Mouse (Mus musculus) ES-E14 (cell line): ENCODE results near the gene Saxo1. TPM values are rescaled to one million over a fixed set of nuclear protein-coding genes. Genes with fewer than 3 reads are reported as not detected.

ENCODE experiments used
- DNase-seq: peaks from one replicate; pipeline ENCODE4 v3.0.0-alpha.2; 2013; ENCODE audit warnings: low read depth, low spot score
- H3K27ac ChIP-seq: 2 replicates; pipeline ENCODE4 v1.5.1; 2012; ENCODE audit warnings: low read depth, mild to moderate bottlenecking, low read length, moderate library complexity, mixed read lengths; ENCODE audit not compliant: poor library complexity, insufficient read depth, severe bottlenecking
- H3K36me3 ChIP-seq: 2 replicates; pipeline ENCODE4 v1.6.1; 2012; ENCODE audit warnings: mild to moderate bottlenecking, low read length, moderate library complexity, mixed read lengths; ENCODE audit not compliant: control insufficient read depth, poor library complexity, insufficient read depth, severe bottlenecking
- H3K4me1 ChIP-seq, 2 experiments: fragments of 150-350 bp in 1 of 2; sonication (generic) in 1 of 2; 2 replicates each; pipeline ENCODE4 v1.6.1; 2012; ENCODE audit warnings: low read length in 2 of 2, mild to moderate bottlenecking in 1 of 2, mixed read lengths in 1 of 2; ENCODE audit not compliant: control insufficient read depth in 2 of 2, insufficient read depth in 2 of 2, poor library complexity in 1 of 2
- H3K4me3 ChIP-seq, 2 experiments: fragments of 150-350 bp in 1 of 2; sonication (generic) in 1 of 2; 2 replicates each; pipeline ENCODE4 v1.5.1; 2012; ENCODE audit warnings: low read length in 2 of 2, low read depth in 1 of 2, mild to moderate bottlenecking in 1 of 2, mixed read lengths in 1 of 2; ENCODE audit not compliant: insufficient read depth in 1 of 2, poor library complexity in 1 of 2, severe bottlenecking in 1 of 2
- H3K9ac ChIP-seq: 2 replicates; pipeline ENCODE4 v1.6.1; 2012; ENCODE audit warnings: low read depth, mild to moderate bottlenecking, low read length, mixed read lengths; ENCODE audit not compliant: poor library complexity, insufficient read depth, severe bottlenecking
- H3K9me3 ChIP-seq: fragments of 150-350 bp; sonication (generic); 2 replicates; pipeline ENCODE4 v1.6.1; 2012; ENCODE audit warnings: low read depth, mild to moderate bottlenecking, low read length; ENCODE audit not compliant: control insufficient read depth, insufficient read depth
- CHD2 ChIP-seq: IDR thresholded peaks from 2 replicates; pipeline ENCODE4 v1.6.1; 2014; ENCODE audit warnings: mild to moderate bottlenecking, low read depth, low read length, inconsistent platforms
- HCFC1 ChIP-seq: IDR thresholded peaks from 2 replicates; pipeline ENCODE4 v1.6.1; 2012; ENCODE audit warnings: low read length, inconsistent platforms, borderline replicate concordance; ENCODE audit not compliant: insufficient read depth
- MAFK ChIP-seq: IDR thresholded peaks from 2 replicates; pipeline ENCODE4 v1.6.1; 2014; ENCODE audit warnings: mild to moderate bottlenecking, low read depth, low read length, inconsistent platforms; ENCODE audit not compliant: insufficient read depth
- ZC3H11A ChIP-seq: IDR thresholded peaks from 2 replicates; pipeline ENCODE4 v1.6.1; 2012; ENCODE audit warnings: low read depth, mild to moderate bottlenecking, inconsistent platforms, low read length, borderline replicate concordance
- ZNF384 ChIP-seq: IDR thresholded peaks from 2 replicates; pipeline ENCODE4 v1.6.1; 2012; ENCODE audit warnings: low read depth, low read length, inconsistent platforms
- in situ Hi-C, 2 experiments: fragments of 600-800 bp; cut with MboI; formaldehyde crosslinking; loops; one replicate each; pipeline ENCODE4 v1.15.1; 2025; ENCODE audit warnings: low sequenced_read_pairs in 2 of 2, inconsistent platforms in 1 of 2; ENCODE audit not compliant: unreplicated experiment in 2 of 2
- total RNA-seq: library from RNA; depleted of rRNA; stranded (reverse); fragments of 300-350 nt; gene quantifications from 2 replicates; pipeline ENCODE4 v1.2.3, GENCODE M21; 2012

Saxo1 gene
- total RNA-seq, 1 experiment, result 0.31 TPM

- Histone ChIP-seq H3K4me1 (no peaks in the 10 kb centered on the region), H3K9me3 (no peaks in the 10 kb centered on the region), H3K4me3 (no peak overlapping the region), H3K36me3 (no peaks in the 10 kb centered on the region), H3K27ac (peak overlapping the region; percentile 9; the same call in 1 of the 2 replicates), H3K9ac (no peak overlapping the region)
- no peak for DNase-seq
- TF ChIP-seq ZNF384 (no peak), HCFC1 (no peak), CHD2 (no peak), MAFK (no peak), ZC3H11A (no peak)
- in situ Hi-C loops, result no loop called here
Measured at GRCm38 (mm10) chr4:86427312-86427711, 130.8 kb downstream of the Saxo1 start.

GRCm38 (mm10) chr4:86426549-86426948, 131.6 kb downstream of the Saxo1 start:
- Histone ChIP-seq H3K9ac (no peak overlapping the region), H3K4me3 (no peak overlapping the region), H3K9me3 (no peaks in the 10 kb centered on the region), H3K27ac (no peak overlapping the region), H3K4me1 (no peaks in the 10 kb centered on the region), H3K36me3 (no peaks in the 10 kb centered on the region)
- no peak for TF ChIP-seq MAFK
- no peak for TF ChIP-seq CHD2
- no peak for TF ChIP-seq HCFC1
- no peak for TF ChIP-seq ZNF384
- TF ChIP-seq ZC3H11A, result no peak
- in situ Hi-C loops, result no loop called here
- DNase-seq, result no peak

GRCm38 (mm10) chr4:86425581-86425980, 132.5 kb downstream of the Saxo1 start:
- Histone ChIP-seq H3K9ac (no peak overlapping the region), H3K36me3 (no peaks in the 10 kb centered on the region), H3K27ac (no peak overlapping the region), H3K4me3 (no peak overlapping the region), H3K4me1 (no peaks in the 10 kb centered on the region), H3K9me3 (no peaks in the 10 kb centered on the region)
- no peak for TF ChIP-seq MAFK
- no peak for TF ChIP-seq ZC3H11A
- no peak for TF ChIP-seq CHD2
- TF ChIP-seq ZNF384, result no peak
- TF ChIP-seq HCFC1, result no peak
- no peak for DNase-seq
- in situ Hi-C loops, result no loop called here

GRCm38 (mm10) chr4:86422586-86422985, 135.5 kb downstream of the Saxo1 start:
- Histone ChIP-seq H3K4me3 (no peak overlapping the region), H3K27ac (no peak overlapping the region), H3K9ac (no peak overlapping the region), H3K9me3 (no peaks in the 10 kb centered on the region), H3K4me1 (no peaks in the 10 kb centered on the region), H3K36me3 (no peaks in the 10 kb centered on the region)
- in situ Hi-C loops, result no loop called here
- no peak for DNase-seq
- TF ChIP-seq CHD2, result no peak
- TF ChIP-seq MAFK, result no peak
- TF ChIP-seq ZNF384, result no peak
- TF ChIP-seq HCFC1, result no peak
- TF ChIP-seq ZC3H11A, result no peak
